Mouse (Mus musculus): ENCODE data around the gene Klf5. TPM values are rescaled to one million over a fixed set of nuclear protein-coding genes. Genes with fewer than 3 reads are reported as not detected.
A peak's percentile ranks its signal among the peaks of the same experiment; 100 is the strongest.

Gene Klf5
- polyA plus RNA-seq, 1 experiment from 2014 or later, result 2.3 TPM

GRCm38 (mm10) chr14:99280399-99280798 is 18.1 kb upstream of the Klf5 start:
- 86% methylated on average over 5 of the region's 5 CpGs for WGBS
- Histone ChIP-seq H3K27ac (ENCODE audit: low read depth, low read length) (no peak overlapping the region), H3K9me3 (replicated peaks; ENCODE audit: control insufficient read depth, low read length) (no peaks in the 10 kb centered on the region), H3K4me3 (ENCODE audit: low read depth, low read length) (no peak overlapping the region), H3K9ac (ENCODE audit: low read length) (no peak overlapping the region), H3K36me3 (ENCODE audit: control insufficient read depth, insufficient read depth, low read length) (no peaks in the 10 kb centered on the region), H3K4me2 (ENCODE audit: low read length) (no peak overlapping the region), H3K27me3 (replicated peaks; ENCODE audit: control insufficient read depth, insufficient read depth, low read length) (no peaks in the 10 kb centered on the region), H3K4me1 (ENCODE audit: control insufficient read depth, insufficient read depth, low read length) (no peaks in the 10 kb centered on the region)
- DNase-seq (ENCODE audit: low spot score) (no peak), ATAC-seq (no peak)

GRCm38 (mm10) chr14:99280825-99281433 is 17.6 kb upstream of the Klf5 start:
- H3K9ac ChIP-seq (ENCODE audit: low read length), result no peak overlapping the region
- H3K9me3 ChIP-seq (replicated peaks; ENCODE audit: control insufficient read depth, low read length), result no peaks in the 10 kb centered on the region
- no peak overlapping the region for H3K27ac ChIP-seq (ENCODE audit: low read depth, low read length)
- H3K36me3 ChIP-seq (ENCODE audit: control insufficient read depth, insufficient read depth, low read length), result no peaks in the 10 kb centered on the region
- DNase-seq (ENCODE audit: low spot score), result no peak
- H3K27me3 ChIP-seq (replicated peaks; ENCODE audit: control insufficient read depth, insufficient read depth, low read length), result no peaks in the 10 kb centered on the region
- no peak overlapping the region for H3K4me2 ChIP-seq (ENCODE audit: low read length)
- no peaks in the 10 kb centered on the region for H3K4me1 ChIP-seq (ENCODE audit: control insufficient read depth, insufficient read depth, low read length)
- 91% methylated on average over 5 of the region's 5 CpGs for WGBS
- H3K4me3 ChIP-seq (ENCODE audit: low read depth, low read length), result no peak overlapping the region
- no peak for ATAC-seq

GRCm38 (mm10) chr14:99285486-99285885 is 13.0 kb upstream of the Klf5 start:
- Histone ChIP-seq H3K27ac (ENCODE audit: low read depth, low read length) (no peak overlapping the region), H3K36me3 (ENCODE audit: control insufficient read depth, insufficient read depth, low read length) (no peaks in the 10 kb centered on the region), H3K27me3 (replicated peaks; ENCODE audit: control insufficient read depth, insufficient read depth, low read length) (no peaks in the 10 kb centered on the region), H3K4me2 (ENCODE audit: low read length) (no peak overlapping the region), H3K9me3 (replicated peaks; ENCODE audit: control insufficient read depth, low read length) (no peaks in the 10 kb centered on the region), H3K9ac (ENCODE audit: low read length) (no peak overlapping the region), H3K4me1 (ENCODE audit: control insufficient read depth, insufficient read depth, low read length) (no peaks in the 10 kb centered on the region), H3K4me3 (ENCODE audit: low read depth, low read length) (no peak overlapping the region)
- ATAC-seq (no peak), DNase-seq (ENCODE audit: low spot score) (no peak)
- WGBS, result 93% methylated on average over 4 of the region's 4 CpGs

- H3K4me2 ChIP-seq (ENCODE audit: low read length), result no peak overlapping the region
- WGBS, result 96% methylated on average over 5 of the region's 5 CpGs
- no peak overlapping the region for H3K4me3 ChIP-seq (ENCODE audit: low read depth, low read length)
- no peaks in the 10 kb centered on the region for H3K9me3 ChIP-seq (replicated peaks; ENCODE audit: control insufficient read depth, low read length)
- H3K27me3 ChIP-seq (replicated peaks; ENCODE audit: control insufficient read depth, insufficient read depth, low read length), result no peaks in the 10 kb centered on the region
- no peaks in the 10 kb centered on the region for H3K36me3 ChIP-seq (ENCODE audit: control insufficient read depth, insufficient read depth, low read length)
- H3K27ac ChIP-seq (ENCODE audit: low read depth, low read length), result no peak overlapping the region
- H3K9ac ChIP-seq (ENCODE audit: low read length), result no peak overlapping the region
- H3K4me1 ChIP-seq (ENCODE audit: control insufficient read depth, insufficient read depth, low read length), result no peaks in the 10 kb centered on the region
- no peak for ATAC-seq
- no peak for DNase-seq (ENCODE audit: low spot score)
Observed at GRCm38 (mm10) chr14:99292176-99292575, 6.3 kb upstream of the Klf5 start.

- no peak overlapping the region for H3K4me2 ChIP-seq (ENCODE audit: low read length)
- H3K27ac ChIP-seq (ENCODE audit: low read depth, low read length), result no peak overlapping the region
- no peaks in the 10 kb centered on the region for H3K36me3 ChIP-seq (ENCODE audit: control insufficient read depth, insufficient read depth, low read length)
- DNase-seq (ENCODE audit: low spot score) (no peak), ATAC-seq (no peak)
- peaks cover 4% of the 10 kb centered on the region; the same call in 1 of the 2 replicates for H3K27me3 ChIP-seq (replicated peaks; ENCODE audit: control insufficient read depth, insufficient read depth, low read length)
- WGBS, result 91% methylated on average over 8 of the region's 8 CpGs
- no peaks in the 10 kb centered on the region for H3K4me1 ChIP-seq (ENCODE audit: control insufficient read depth, insufficient read depth, low read length)
- H3K9ac ChIP-seq (ENCODE audit: low read length), result no peak overlapping the region
- no peaks in the 10 kb centered on the region for H3K9me3 ChIP-seq (replicated peaks; ENCODE audit: control insufficient read depth, low read length)
- no peak overlapping the region for H3K4me3 ChIP-seq (ENCODE audit: low read depth, low read length)
Observed at GRCm38 (mm10) chr14:99294424-99294823, 4.1 kb upstream of the Klf5 start.

GRCm38 (mm10) chr14:99295606-99296341 is 2.7 kb upstream of the Klf5 start:
- Histone ChIP-seq H3K4me1 (ENCODE audit: control insufficient read depth, insufficient read depth, low read length) (no peaks in the 10 kb centered on the region), H3K4me3 (ENCODE audit: low read depth, low read length) (no peak overlapping the region), H3K9ac (ENCODE audit: low read length) (no peak overlapping the region), H3K27me3 (replicated peaks; ENCODE audit: control insufficient read depth, insufficient read depth, low read length) (peaks cover 4% of the 10 kb centered on the region; the same call in 1 of the 2 replicates), H3K4me2 (ENCODE audit: low read length) (no peak overlapping the region), H3K36me3 (ENCODE audit: control insufficient read depth, insufficient read depth, low read length) (no peaks in the 10 kb centered on the region), H3K27ac (ENCODE audit: low read depth, low read length) (no peak overlapping the region), H3K9me3 (replicated peaks; ENCODE audit: control insufficient read depth, low read length) (no peaks in the 10 kb centered on the region)
- DNase-seq (ENCODE audit: low spot score), result no peak
- WGBS, result 51% methylated on average over 15 of the region's 15 CpGs
- ATAC-seq, result no peak

- Histone ChIP-seq H3K36me3 (ENCODE audit: control insufficient read depth, insufficient read depth, low read length) (no peaks in the 10 kb centered on the region), H3K27me3 (replicated peaks; ENCODE audit: control insufficient read depth, insufficient read depth, low read length) (peaks cover 4% of the 10 kb centered on the region; the same call in 1 of the 2 replicates), H3K4me1 (ENCODE audit: control insufficient read depth, insufficient read depth, low read length) (no peaks in the 10 kb centered on the region), H3K4me3 (ENCODE audit: low read depth, low read length) (peak overlapping the region; percentile 69), H3K9ac (ENCODE audit: low read length) (peak overlapping the region; percentile 71), H3K4me2 (ENCODE audit: low read length) (peak overlapping the region; percentile 95), H3K27ac (ENCODE audit: low read depth, low read length) (peak overlapping the region; percentile 27; the same call in 1 of the 2 replicates), H3K9me3 (replicated peaks; ENCODE audit: control insufficient read depth, low read length) (no peaks in the 10 kb centered on the region)
- DNase-seq (ENCODE audit: low spot score) (peak; percentile 58), ATAC-seq (peak; percentile 83)
- WGBS, result under 1% methylated on average over 56 of the region's 60 CpGs
Observed at GRCm38 (mm10) chr14:99299022-99299481, 561 bp downstream of the Klf5 start.

GRCm38 (mm10) chr14:99299701-99300191 is 1.3 kb downstream of the Klf5 start:
- Histone ChIP-seq H3K9me3 (replicated peaks; ENCODE audit: control insufficient read depth, low read length) (no peaks in the 10 kb centered on the region), H3K4me2 (ENCODE audit: low read length) (peak overlapping the region; percentile 95), H3K36me3 (ENCODE audit: control insufficient read depth, insufficient read depth, low read length) (no peaks in the 10 kb centered on the region), H3K9ac (ENCODE audit: low read length) (no peak overlapping the region; the same call in 1 of the 2 replicates), H3K4me1 (ENCODE audit: control insufficient read depth, insufficient read depth, low read length) (no peaks in the 10 kb centered on the region), H3K27me3 (replicated peaks; ENCODE audit: control insufficient read depth, insufficient read depth, low read length) (peaks cover 4% of the 10 kb centered on the region; the same call in 1 of the 2 replicates), H3K4me3 (ENCODE audit: low read depth, low read length) (peak overlapping the region; percentile 69), H3K27ac (ENCODE audit: low read depth, low read length) (no peak overlapping the region)
- ATAC-seq (no peak), DNase-seq (ENCODE audit: low spot score) (peak; percentile 31)
- 5% methylated on average over 21 of the region's 21 CpGs for WGBS

GRCm38 (mm10) chr14:99301472-99301871 is 3.0 kb downstream of the Klf5 start:
- H3K36me3 ChIP-seq (ENCODE audit: control insufficient read depth, insufficient read depth, low read length), result no peaks in the 10 kb centered on the region
- H3K27ac ChIP-seq (ENCODE audit: low read depth, low read length), result no peak overlapping the region
- ATAC-seq (no peak), DNase-seq (ENCODE audit: low spot score) (no peak)
- peaks cover 4% of the 10 kb centered on the region; the same call in 1 of the 2 replicates for H3K27me3 ChIP-seq (replicated peaks; ENCODE audit: control insufficient read depth, insufficient read depth, low read length)
- H3K4me2 ChIP-seq (ENCODE audit: low read length), result no peak overlapping the region
- no peak overlapping the region for H3K9ac ChIP-seq (ENCODE audit: low read length)
- WGBS, result 63% methylated on average over 11 of the region's 11 CpGs
- H3K4me1 ChIP-seq (ENCODE audit: control insufficient read depth, insufficient read depth, low read length), result no peaks in the 10 kb centered on the region
- no peaks in the 10 kb centered on the region for H3K9me3 ChIP-seq (replicated peaks; ENCODE audit: control insufficient read depth, low read length)
- H3K4me3 ChIP-seq (ENCODE audit: low read depth, low read length), result no peak overlapping the region

Measured in forebrain, embryonic 14.5 days (tissue).